Mouse (Mus musculus) liver, embryonic 14.5 days (tissue): ENCODE data around the gene Zmpste24.

Experiments
- CTCF ChIP-seq: IDR thresholded peaks from 2 replicates; pipeline ENCODE4 v1.5.1; 2016; ENCODE audit warnings: antibody characterized with exemption, low read depth, control low read depth
- EP300 ChIP-seq: IDR thresholded peaks from 2 replicates; pipeline ENCODE4 v1.6.1; 2016; ENCODE audit warnings: antibody characterized with exemption, low read depth

DNA sequence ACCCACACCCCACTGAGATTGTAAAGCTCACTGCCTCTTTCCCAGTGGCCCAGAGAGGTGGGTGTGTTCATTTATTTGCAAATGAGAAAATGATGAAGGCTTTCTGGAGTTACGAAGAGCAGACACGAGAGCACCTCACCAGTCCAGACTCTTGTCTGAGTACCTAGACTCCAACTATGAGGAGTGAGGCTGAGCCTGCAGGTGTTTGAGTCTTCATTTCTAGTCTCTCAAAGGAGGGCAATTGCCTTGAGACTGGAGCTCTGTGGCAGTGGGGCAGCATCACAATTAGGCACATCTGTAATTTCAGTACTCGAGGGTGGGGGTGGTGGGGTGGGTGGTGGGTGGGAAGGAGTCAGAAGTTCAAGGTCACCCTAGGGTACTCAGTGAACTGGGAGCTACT lies 55.1 kb downstream of the Zmpste24 start:
- no peak for TF ChIP-seq CTCF
- TF ChIP-seq EP300, result no peak
